Mouse (Mus musculus): Measurements from ENCODE around the gene Rpl9-ps6. TPM values are rescaled to one million over a fixed set of nuclear protein-coding genes. Genes with fewer than 3 reads are reported as not detected.

The Rpl9-ps6 gene
- total RNA-seq (2017): 60.6 to 75.0 TPM (median 69.6 TPM) in 3 replicates

GRCm38 (mm10) chr19:32466478-32466877, at the start of gene Rpl9-ps6:
Gene Rpl9-ps6 (minus strand): TSS chr19:32466578.
- no peak for ATAC-seq (replicated peaks; ENCODE audit: insufficient number of reproducible peaks, low FRiP score, low TSS enrichment, poor library complexity, severe bottlenecking)

GRCm38 (mm10) chr19:32512518-32512917, 46.1 kb upstream of the Rpl9-ps6 start:
- ATAC-seq (replicated peaks; ENCODE audit: insufficient number of reproducible peaks, low FRiP score, low TSS enrichment, poor library complexity, severe bottlenecking): no peak

GRCm38 (mm10) chr19:32510962-32511361, 44.6 kb upstream of the Rpl9-ps6 start:
- ATAC-seq (replicated peaks; ENCODE audit: insufficient number of reproducible peaks, low FRiP score, low TSS enrichment, poor library complexity, severe bottlenecking): no peak

GRCm38 (mm10) chr19:32510267-32510666, 43.9 kb upstream of the Rpl9-ps6 start:
- no peak for ATAC-seq (replicated peaks; ENCODE audit: insufficient number of reproducible peaks, low FRiP score, low TSS enrichment, poor library complexity, severe bottlenecking)

- no peak for ATAC-seq (replicated peaks; ENCODE audit: insufficient number of reproducible peaks, low FRiP score, low TSS enrichment, poor library complexity, severe bottlenecking)
These were observed 41.1 kb upstream of the Rpl9-ps6 start for GRCm38 (mm10) chr19:32507526-32507925.

GRCm38 (mm10) chr19:32507100-32507499, 40.7 kb upstream of the Rpl9-ps6 start:
- no peak for ATAC-seq (replicated peaks; ENCODE audit: insufficient number of reproducible peaks, low FRiP score, low TSS enrichment, poor library complexity, severe bottlenecking)

GRCm38 (mm10) chr19:32506514-32506913, 40.1 kb upstream of the Rpl9-ps6 start:
- ATAC-seq (replicated peaks; ENCODE audit: insufficient number of reproducible peaks, low FRiP score, low TSS enrichment, poor library complexity, severe bottlenecking): no peak

- ATAC-seq (replicated peaks; ENCODE audit: insufficient number of reproducible peaks, low FRiP score, low TSS enrichment, poor library complexity, severe bottlenecking): no peak
These were observed 39.7 kb upstream of the Rpl9-ps6 start for GRCm38 (mm10) chr19:32506081-32506480.

DNA sequence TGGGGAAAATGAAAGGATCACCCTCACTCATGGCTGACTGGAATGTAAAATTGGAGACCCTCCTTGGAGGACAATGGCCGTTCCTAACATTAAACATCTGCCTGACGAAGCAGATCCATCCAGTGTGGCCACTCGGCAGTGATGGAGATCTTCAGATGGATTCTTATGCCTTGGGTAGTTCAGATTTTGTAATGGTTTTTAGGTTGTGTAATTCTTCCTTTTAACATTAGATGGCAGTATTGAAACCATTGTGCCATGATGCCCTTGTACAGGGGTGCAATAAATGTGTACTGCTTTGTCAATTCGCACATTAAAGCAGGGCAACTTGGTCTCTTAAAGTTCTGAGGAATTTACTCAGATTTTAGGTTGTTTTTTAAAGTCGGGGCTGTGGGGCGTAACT, 35.0 kb upstream of the Rpl9-ps6 start:
- no peak; the same call in 1 of the 2 replicates for ATAC-seq (replicated peaks; ENCODE audit: insufficient number of reproducible peaks, low FRiP score, low TSS enrichment, poor library complexity, severe bottlenecking)

GRCm38 (mm10) chr19:32498002-32498401, 31.6 kb upstream of the Rpl9-ps6 start:
- ATAC-seq (replicated peaks; ENCODE audit: insufficient number of reproducible peaks, low FRiP score, low TSS enrichment, poor library complexity, severe bottlenecking): no peak

GRCm38 (mm10) chr19:32497411-32497810, 31.0 kb upstream of the Rpl9-ps6 start:
- ATAC-seq (replicated peaks; ENCODE audit: insufficient number of reproducible peaks, low FRiP score, low TSS enrichment, poor library complexity, severe bottlenecking): no peak

GRCm38 (mm10) chr19:32495034-32495433, 28.7 kb upstream of the Rpl9-ps6 start:
- no peak for ATAC-seq (replicated peaks; ENCODE audit: insufficient number of reproducible peaks, low FRiP score, low TSS enrichment, poor library complexity, severe bottlenecking)

DNA sequence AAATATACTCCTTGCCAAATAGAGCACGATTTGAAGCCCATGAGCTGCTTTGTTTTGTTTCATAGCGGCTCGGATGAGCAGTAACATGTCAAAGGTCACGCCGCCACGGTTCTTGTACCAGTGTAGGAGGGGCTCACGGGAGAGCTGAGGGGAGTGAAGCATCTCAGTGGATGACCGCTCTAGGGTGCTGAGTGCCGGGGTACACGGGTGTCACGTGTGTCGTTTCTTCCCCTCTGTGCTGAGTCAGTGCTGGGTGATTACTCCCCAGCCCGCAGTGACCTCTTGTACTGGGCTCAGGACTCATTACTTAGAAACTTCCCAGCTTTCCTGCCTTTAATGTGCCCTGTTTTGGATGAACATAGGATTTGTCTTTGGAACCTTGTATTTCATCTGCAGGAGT, 28.2 kb upstream of the Rpl9-ps6 start:
- ATAC-seq (replicated peaks; ENCODE audit: insufficient number of reproducible peaks, low FRiP score, low TSS enrichment, poor library complexity, severe bottlenecking): 0 out of 2 replicates have a peak, but pooled peaks have one; percentile 22

DNA sequence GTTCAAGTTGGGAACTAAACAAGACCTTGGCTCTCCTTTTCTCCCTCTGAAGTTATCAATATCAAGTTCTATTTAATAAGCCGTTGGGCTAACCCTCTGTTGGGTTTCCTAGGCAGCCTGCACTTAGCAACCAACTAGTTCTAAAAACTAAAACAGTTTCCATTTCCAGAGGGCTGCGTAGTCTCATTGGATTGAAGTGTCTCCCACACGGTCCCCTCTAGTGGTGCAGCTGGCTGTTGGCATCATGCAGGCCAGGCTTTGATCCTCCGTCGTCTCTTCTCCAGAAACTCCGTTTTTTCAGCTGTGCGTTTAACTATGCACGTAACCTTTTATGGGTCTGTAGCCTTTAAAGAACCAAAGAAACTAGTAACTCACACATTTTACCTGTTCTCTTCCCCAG, 27.1 kb upstream of the Rpl9-ps6 start:
- ATAC-seq (replicated peaks; ENCODE audit: insufficient number of reproducible peaks, low FRiP score, low TSS enrichment, poor library complexity, severe bottlenecking): no peak

DNA sequence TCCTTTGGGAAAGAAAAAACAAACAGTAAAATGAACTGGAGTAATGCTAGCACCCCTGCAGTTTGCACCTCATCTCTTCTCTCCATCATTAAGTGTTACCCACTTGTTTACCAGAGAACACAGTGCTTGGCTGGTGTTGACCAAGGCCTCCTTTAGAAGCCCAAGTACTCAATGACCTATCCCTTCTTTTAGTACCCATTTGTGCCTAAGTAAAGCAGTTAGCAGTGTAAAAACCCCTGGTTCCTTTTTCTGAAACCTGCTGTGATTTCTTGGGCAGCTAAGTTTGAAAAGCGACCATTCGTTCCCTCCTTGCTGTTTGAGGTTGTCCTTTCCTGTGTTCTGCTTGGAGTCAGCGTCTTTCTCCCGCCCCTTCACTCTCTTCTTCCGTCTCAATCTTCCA, 26.6 kb upstream of the Rpl9-ps6 start:
- no peak for ATAC-seq (replicated peaks; ENCODE audit: insufficient number of reproducible peaks, low FRiP score, low TSS enrichment, poor library complexity, severe bottlenecking)

DNA sequence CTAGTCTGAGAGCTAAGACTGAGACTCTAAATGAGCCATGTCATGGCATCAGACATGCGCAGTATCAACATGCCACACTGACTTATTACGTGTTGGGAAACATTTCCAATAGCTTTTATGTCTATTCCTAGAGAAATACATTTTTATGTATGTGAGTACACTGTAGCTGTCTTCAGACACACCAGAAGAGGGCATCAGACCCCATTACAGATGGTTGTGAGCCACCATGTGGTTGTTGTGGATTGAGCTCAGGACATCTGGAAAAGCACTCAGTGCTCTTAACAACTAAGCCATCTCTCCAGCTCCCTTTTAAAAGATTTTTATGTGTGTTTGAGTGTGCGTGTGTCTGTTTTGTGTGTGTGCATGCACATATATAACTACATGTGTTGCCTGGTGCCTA, 26.0 kb upstream of the Rpl9-ps6 start:
- no peak for ATAC-seq (replicated peaks; ENCODE audit: insufficient number of reproducible peaks, low FRiP score, low TSS enrichment, poor library complexity, severe bottlenecking)

GRCm38 (mm10) chr19:32490976-32491375, 24.6 kb upstream of the Rpl9-ps6 start:
- 0 out of 2 replicates have a peak, but pooled peaks have one; percentile 64 for ATAC-seq (replicated peaks; ENCODE audit: insufficient number of reproducible peaks, low FRiP score, low TSS enrichment, poor library complexity, severe bottlenecking)

- ATAC-seq (replicated peaks; ENCODE audit: insufficient number of reproducible peaks, low FRiP score, low TSS enrichment, poor library complexity, severe bottlenecking): no peak
These were observed 23.0 kb upstream of the Rpl9-ps6 start for GRCm38 (mm10) chr19:32489166-32489895.

DNA sequence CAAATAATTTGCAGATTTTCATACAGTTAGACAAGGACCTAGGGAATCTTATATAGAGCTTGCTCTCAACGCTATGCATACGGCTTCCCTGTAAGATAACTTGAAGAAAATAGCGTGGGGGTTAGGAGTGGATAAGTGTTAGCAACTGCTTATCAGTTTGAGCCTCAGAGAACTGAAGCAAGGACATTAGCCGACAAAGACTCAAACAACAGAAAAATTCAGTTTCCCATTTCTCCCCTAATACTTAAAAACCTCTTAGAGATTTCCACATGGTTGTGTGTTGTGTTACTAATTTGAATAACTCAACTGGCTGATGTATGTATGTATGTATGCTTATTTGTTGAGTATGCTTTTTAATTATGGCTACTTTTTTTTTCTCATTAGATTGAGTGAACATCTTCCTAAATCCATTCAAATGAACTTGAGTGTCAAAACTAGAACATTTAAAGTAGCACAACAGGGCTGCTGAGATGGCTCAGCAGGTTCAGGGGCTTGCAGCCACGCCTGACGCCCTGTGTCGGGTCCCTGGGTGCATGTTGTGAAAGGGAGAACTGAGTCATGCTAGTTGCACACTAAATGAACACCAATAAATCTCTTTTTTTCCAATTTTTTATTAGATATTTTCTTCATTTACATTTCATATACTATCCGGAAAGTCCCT, 21.3 kb upstream of the Rpl9-ps6 start:
- ATAC-seq (replicated peaks; ENCODE audit: insufficient number of reproducible peaks, low FRiP score, low TSS enrichment, poor library complexity, severe bottlenecking): no peak

- peak; percentile 77 for ATAC-seq (replicated peaks; ENCODE audit: insufficient number of reproducible peaks, low FRiP score, low TSS enrichment, poor library complexity, severe bottlenecking)
These were observed 19.8 kb upstream of the Rpl9-ps6 start for GRCm38 (mm10) chr19:32486106-32486724.

All from monocyte, adult 5-6 weeks (primary cell).